ENCODE assay signal across 8 mouse cellular contexts in the genomic region with DNA sequence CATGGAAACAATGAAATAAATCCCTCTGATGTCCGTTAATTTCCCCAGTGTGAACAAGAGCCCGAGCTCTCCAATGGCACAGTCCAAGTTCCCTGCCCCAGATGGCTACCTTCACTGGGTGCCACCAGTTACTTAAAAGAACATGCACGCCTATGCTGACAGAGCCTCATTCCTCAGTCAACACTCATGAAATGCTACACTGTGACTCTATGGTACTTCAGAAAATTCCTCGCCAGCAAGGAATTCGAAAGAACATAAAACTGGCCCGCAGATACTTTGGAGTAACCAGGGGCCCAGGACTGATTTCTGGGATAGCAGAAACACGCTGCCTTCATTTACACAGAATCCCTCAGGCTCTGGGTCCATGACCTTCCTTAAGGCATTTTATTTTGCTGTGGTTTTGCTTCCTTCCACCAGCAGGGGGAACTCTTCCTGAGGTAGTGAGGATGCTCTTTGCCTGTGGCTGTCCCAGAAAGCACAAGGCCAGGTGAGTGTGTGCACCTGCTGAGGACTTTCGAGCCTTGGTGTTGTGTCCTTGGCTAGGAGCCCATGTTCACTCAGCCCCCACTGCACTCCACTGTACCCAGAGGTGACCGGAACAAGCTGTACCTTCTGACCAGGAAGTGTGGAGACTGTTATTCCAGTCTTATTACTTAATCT.
DNase-seq lines count a peak whose midpoint lies in the region; ATAC-seq and TF ChIP-seq lines count a peak whose summit lies in the region.

No protein-coding gene starts in this region.

- no peak overlapping the region for H3K4me3 ChIP-seq in kidney, postnatal 0 days (replicated peaks; ENCODE audit: low read depth, low read length)
- H3K4me3 ChIP-seq in lung, embryonic 14.5 days (ENCODE audit: low read depth, low read length): no peak overlapping the region

- peak; percentile 9 to 28 for DNase-seq in urinary bladder, adult 18-20 months (ENCODE audit: low spot score in 2 of 2)
- DNase-seq in urinary bladder, postnatal 4 days (ENCODE audit: low spot score in 2 of 2): no peak
- DNase-seq in cerebellum, adult 8-10 months: peak; percentile 69
- peak; percentile 36 to 60 for DNase-seq in frontal cortex, postnatal 36 days (ENCODE audit: low spot score in 2 of 2)
- peak; percentile 71 for DNase-seq in kidney, postnatal 0 days (ENCODE audit: low spot score)
- peak; percentile 85 for DNase-seq in lung, embryonic 14.5 days
- peak; percentile 7 for DNase-seq in ovary, adult 18-20 months (ENCODE audit: low spot score)
- DNase-seq in thymus, postnatal 14 days: peak; percentile 55

- H3K36me3 ChIP-seq in kidney, postnatal 0 days (ENCODE audit: insufficient read depth, low read length): 0 out of 2 replicates have a peak, but pooled peaks cover 2% of the 10 kb centered on the region
- 0 out of 2 replicates have a peak, but pooled peaks cover 8% of the 10 kb centered on the region for H3K36me3 ChIP-seq in lung, embryonic 14.5 days (ENCODE audit: insufficient read depth)

- H3K27ac ChIP-seq in kidney, postnatal 0 days: no peak overlapping the region
- peak overlapping the region; percentile 69 for H3K27ac ChIP-seq in lung, embryonic 14.5 days (ENCODE audit: low read depth)

- peak; percentile 82; the same call in 1 of the 2 replicates for ATAC-seq in kidney, postnatal 0 days (replicated peaks; ENCODE audit: low FRiP score, low read depth)
- peak; percentile 70 for ATAC-seq in lung, embryonic 14.5 days (ENCODE audit: insufficient read depth)

- peak; percentile 86 for TF ChIP-seq CTCF in kidney, postnatal 0 days (IDR thresholded peaks at IDR 0.05; ENCODE audit: low read depth)
- peak; percentile 83 for TF ChIP-seq CTCF in lung, embryonic 14.5 days (IDR thresholded peaks at IDR 0.05; ENCODE audit: low read depth)

- no peaks in the 10 kb centered on the region for H3K4me1 ChIP-seq in kidney, postnatal 0 days (replicated peaks; ENCODE audit: insufficient read depth, low read length)
- H3K4me1 ChIP-seq in lung, embryonic 14.5 days (ENCODE audit: insufficient read depth): no peaks in the 10 kb centered on the region

- H3K4me2 ChIP-seq in kidney, postnatal 0 days (ENCODE audit: low read length): no peak overlapping the region
- H3K4me2 ChIP-seq in lung, embryonic 14.5 days: no peak overlapping the region

- WGBS in kidney, postnatal 0 days: 69% methylated on average over 9 of the region's 9 CpGs
- WGBS in lung, embryonic 14.5 days: 52% methylated on average over 9 of the region's 9 CpGs

- H3K9me3 ChIP-seq in kidney, postnatal 0 days (replicated peaks; ENCODE audit: low read length): no peaks in the 10 kb centered on the region
- no peaks in the 10 kb centered on the region for H3K9me3 ChIP-seq in lung, embryonic 14.5 days (ENCODE audit: low read depth, low read length)

- H3K27me3 ChIP-seq in kidney, postnatal 0 days (ENCODE audit: insufficient read depth, low read length): no peaks in the 10 kb centered on the region
- H3K27me3 ChIP-seq in lung, embryonic 14.5 days (ENCODE audit: insufficient read depth, low read length): no peaks in the 10 kb centered on the region

- no peak overlapping the region for H3K9ac ChIP-seq in kidney, postnatal 0 days (ENCODE audit: low read depth, low read length)
- no peak overlapping the region for H3K9ac ChIP-seq in lung, embryonic 14.5 days

Comparison
In these comparisons a context has a peak if more than half of its experiments do, and no peak if none do; other contexts are left out.
1. DNase-seq: peak in urinary bladder, adult 18-20 months (2 of 2), cerebellum, adult 8-10 months (single experiment), frontal cortex, postnatal 36 days (2 of 2), kidney, postnatal 0 days (single experiment), lung, embryonic 14.5 days (single experiment), ovary, adult 18-20 months (single experiment) and thymus, postnatal 14 days (single experiment); none in urinary bladder, postnatal 4 days (0 of 2).